Mouse (Mus musculus) NIH3T3 (cell line): Measurements from ENCODE around the gene Pias1.

Experiments used
- DNase-seq: peaks from one replicate; pipeline ENCODE4 v3.0.0-alpha.2; 2012; ENCODE audit warnings: low read depth

Pias1 gene

DNA sequence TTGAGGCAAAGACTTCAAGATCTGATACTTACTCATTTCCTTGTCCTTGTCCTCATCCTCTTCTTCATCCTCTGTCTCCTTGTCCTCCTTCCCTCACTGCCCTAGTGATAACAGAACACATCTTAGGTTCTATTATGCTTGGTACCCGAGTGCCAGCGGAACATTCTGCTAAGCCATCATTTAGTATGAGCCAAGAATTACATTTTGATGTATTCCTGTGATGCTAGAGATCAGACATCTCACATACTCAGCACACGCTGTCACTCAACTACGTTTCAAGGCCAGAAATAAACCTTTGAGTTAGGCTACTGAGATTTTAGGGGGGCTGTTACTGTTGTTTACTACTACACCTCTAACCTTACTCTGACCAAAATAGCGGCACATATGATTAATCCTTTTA, at the start of gene Pias1:
Pias1 (minus strand) TSS at position 101 of the 400 bp plus-strand sequence.
- no peak for DNase-seq

DNA sequence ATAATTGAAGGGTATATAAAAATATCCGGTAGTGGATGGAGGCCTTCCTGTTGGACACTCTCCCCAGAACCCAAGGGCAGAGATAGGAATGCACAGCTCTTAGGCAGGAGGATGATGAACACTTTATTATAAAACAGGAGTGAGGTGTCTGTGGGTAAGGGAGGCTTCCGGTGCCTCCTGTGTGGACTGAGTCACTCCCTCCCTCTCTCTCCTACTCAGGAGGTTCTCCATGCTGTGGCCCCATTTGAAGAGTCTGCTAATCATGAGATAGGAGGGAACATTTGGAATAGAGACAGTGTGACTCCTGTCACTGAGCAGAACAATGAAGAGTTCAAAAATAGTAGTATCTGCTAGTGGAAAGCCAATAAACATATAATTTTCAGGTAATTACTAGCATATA, 47.7 kb upstream of the Pias1 start:
- DNase-seq = no peak

GRCm38 (mm10) chr9:63031011-63031782, 43.5 kb upstream of the Pias1 start:
- DNase-seq = peak; percentile 93

DNA sequence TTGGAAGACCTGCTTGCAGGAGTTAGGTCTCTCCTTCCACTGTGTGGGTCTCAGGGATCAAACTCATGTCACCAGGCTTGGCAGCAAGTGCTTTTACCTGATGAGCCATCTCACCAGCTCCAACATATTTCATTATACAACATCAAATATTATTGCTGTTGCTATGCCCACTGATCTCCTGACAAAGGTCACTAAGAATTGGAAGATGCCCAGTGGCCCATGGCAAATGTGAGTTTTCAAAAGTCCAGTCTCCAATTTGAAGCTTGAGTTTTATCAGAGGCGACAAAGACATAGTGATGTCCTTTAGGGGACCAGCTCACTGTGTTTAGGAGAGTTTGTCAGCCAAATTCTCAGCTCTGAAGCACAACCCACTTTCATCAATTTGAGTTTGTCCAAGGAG, 34.8 kb upstream of the Pias1 start:
- DNase-seq = no peak

GRCm38 (mm10) chr9:63007371-63007770, 19.6 kb upstream of the Pias1 start:
- no peak for DNase-seq

GRCm38 (mm10) chr9:63006081-63006820, 18.5 kb upstream of the Pias1 start:
- DNase-seq = no peak

GRCm38 (mm10) chr9:62998561-62998960, 10.8 kb upstream of the Pias1 start:
- no peak for DNase-seq

- no peak for DNase-seq
These were observed 9.9 kb upstream of the Pias1 start for GRCm38 (mm10) chr9:62997626-62998025.

GRCm38 (mm10) chr9:62995186-62995585, 7.5 kb upstream of the Pias1 start:
- DNase-seq = no peak

- DNase-seq = no peak
These were observed 2.4 kb upstream of the Pias1 start for GRCm38 (mm10) chr9:62990134-62990533.

- DNase-seq = peak; percentile 97
These were observed 6.9 kb downstream of the Pias1 start for GRCm38 (mm10) chr9:62980777-62981202.

GRCm38 (mm10) chr9:62980162-62980776, 7.5 kb downstream of the Pias1 start:
- peak; percentile 48 for DNase-seq

DNA sequence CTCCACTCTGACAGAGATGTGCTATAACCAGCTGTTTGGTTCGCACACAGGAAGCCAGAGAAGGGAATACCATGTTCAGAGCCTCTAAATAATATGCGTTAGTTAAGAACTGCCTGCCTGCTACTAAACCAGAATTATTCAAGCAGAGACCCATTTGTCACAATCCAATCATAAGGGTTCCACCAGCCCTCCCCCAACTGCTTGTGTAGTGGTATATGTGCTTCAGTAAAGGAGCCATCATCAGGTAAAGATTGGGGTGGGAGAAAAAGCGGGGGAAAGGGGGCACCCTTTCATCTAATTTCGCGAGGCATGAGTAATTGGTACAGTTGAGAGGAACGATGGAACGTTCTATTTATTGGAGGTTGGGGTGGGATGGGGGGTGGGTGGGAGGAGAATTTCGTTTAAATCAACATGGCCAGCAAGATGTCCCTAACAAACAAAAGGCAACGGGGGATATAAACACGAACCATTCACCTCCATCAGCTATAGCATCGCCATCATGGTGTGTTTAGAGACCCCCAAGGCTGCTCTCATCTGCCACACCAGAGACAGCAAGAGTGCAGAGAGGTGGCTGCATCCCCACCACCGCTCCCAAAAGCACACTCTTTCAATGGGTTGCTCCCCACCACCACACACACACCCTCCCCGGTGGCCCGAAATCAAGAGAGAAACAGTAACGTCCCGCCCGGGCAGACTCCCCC, 8.1 kb downstream of the Pias1 start:
- no peak for DNase-seq

GRCm38 (mm10) chr9:62977152-62977551, 10.6 kb downstream of the Pias1 start:
- no peak for DNase-seq

DNA sequence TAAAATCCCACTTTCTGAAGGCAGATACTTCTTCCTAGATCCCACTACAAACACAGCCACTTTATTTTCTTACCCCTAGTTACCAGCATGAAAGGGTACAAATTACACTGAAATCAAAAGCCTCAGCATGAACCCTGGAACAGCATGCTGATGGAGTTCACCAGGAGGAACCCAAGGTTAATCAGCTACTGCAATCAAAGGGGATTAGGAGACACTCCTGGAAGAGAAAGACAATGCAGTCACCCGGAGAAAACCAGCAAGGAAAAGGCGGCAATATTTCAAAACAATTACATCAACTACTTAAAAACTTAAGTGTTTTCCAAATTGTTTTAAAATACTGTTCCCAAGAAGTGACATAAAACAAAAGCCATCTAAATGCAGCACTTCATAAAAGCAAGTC, 11.9 kb downstream of the Pias1 start:
- no peak for DNase-seq

GRCm38 (mm10) chr9:62974439-62974838, 13.3 kb downstream of the Pias1 start:
- peak; percentile 30 for DNase-seq

DNA sequence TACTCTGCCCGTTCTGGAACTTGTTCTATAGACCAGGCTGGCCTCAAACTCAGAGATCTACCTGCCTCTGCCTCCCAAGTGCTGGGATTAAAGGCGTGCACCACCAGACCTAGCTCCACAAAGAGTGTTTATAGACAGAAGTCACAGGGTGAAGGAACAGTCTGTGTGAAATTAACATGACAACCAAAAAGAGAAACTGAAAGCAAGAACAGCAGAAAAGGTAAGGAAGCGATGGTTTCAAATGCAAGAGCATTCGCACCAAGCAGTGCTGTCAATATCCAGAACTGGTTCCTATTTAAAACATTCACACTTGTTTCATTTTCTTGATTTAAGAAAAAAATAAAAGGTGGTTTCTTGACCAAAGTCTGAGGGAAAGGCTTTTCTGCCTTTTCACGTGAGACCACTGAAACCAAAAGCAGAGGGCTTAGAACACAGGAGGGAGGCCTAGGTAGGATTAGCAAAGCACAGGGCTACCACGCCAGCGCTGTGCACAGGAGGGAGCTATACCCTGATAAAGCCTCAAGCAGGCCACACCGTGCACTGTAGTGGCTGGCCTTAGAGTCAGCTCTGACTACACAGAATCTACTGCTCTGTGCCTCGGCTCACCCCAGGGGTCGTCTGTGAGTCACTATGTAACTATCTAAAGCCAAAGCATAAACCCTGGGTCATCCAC, 15.5 kb downstream of the Pias1 start:
- peak; percentile 76 for DNase-seq

DNA sequence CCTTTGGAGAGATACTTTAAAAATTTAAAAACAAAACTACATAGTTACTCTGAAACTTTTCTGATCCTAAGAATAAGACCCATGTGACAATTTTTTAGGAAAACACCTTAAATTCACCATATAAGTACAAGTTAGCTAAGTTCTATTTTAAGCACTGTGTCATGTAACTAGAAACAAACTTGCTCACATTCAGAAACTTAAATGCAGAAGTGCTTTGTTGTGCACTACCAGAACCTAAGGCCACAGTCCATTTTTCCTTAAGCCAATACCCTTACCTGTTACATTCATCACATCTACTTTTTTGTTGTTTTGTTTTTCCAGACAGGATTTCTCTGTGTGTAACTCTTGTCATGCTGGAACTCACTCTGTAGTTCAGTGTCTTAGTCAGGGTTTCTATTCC, 17.4 kb downstream of the Pias1 start:
- no peak for DNase-seq

- no peak for DNase-seq
These were observed 21.7 kb downstream of the Pias1 start for GRCm38 (mm10) chr9:62966018-62966417.

- DNase-seq = no peak
These were observed 35.0 kb downstream of the Pias1 start for GRCm38 (mm10) chr9:62952713-62953112.

DNA sequence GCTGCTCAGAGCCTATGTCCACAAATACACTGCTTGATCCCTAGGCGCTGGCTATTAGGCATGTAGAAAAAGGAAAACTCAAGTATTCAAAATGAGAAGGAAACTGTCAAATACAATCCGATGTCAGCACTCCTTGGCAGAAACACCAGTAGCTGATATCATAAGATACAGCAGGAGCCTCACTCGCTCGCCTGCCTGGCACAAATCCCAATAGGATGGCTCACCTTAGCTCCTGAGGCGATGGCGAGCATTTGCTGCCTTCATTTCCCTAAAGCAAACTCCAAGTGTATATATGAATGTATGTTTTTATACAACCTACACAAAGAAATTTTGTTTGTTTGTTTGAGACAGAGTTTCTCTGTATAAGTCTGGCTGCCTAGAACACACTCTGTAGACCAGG, 42.4 kb downstream of the Pias1 start:
- DNase-seq = no peak

- DNase-seq = no peak
These were observed 43.7 kb downstream of the Pias1 start for GRCm38 (mm10) chr9:62944063-62944462.
